Mouse (Mus musculus) brain, embryonic 14.5 days (tissue): ENCODE data around the gene Tceal7.

Source experiments
- CTCF ChIP-seq: fragments of 200-500 bp; IDR thresholded peaks from 2 replicates; pipeline ENCODE4 v1.5.1; 2012; ENCODE audit warnings: inconsistent platforms, mild to moderate bottlenecking, moderate library complexity, borderline replicate concordance; ENCODE audit not compliant: insufficient read depth, insufficient read length; ENCODE audit errors: extremely low read depth
- POLR2A ChIP-seq: fragments of 200-500 bp; IDR thresholded peaks from 2 replicates; pipeline ENCODE4 v1.6.1; 2012; ENCODE audit warnings: mild to moderate bottlenecking, inconsistent platforms, borderline replicate concordance; ENCODE audit not compliant: poor library complexity, insufficient read depth, insufficient read length, severe bottlenecking; ENCODE audit errors: extremely low read depth

- TF ChIP-seq CTCF (no peak), POLR2A (no peak)
Measured at GRCm38 (mm10) chrX:136248811-136249210, 34.2 kb downstream of the Tceal7 start.
